Mouse (Mus musculus): Measurements from ENCODE around the gene Tmem143. TPM values are rescaled to one million over a fixed set of nuclear protein-coding genes. Genes with fewer than 3 reads are reported as not detected.
"Not testable (repeated sequence)": the region's sequence is repeated elsewhere in the genome, so short reads cannot be mapped to it uniquely, and the experiment has no call there.

The Tmem143 gene
- polyA plus RNA-seq, 1 experiment from 2014 or later: 6.2 TPM

DNA sequence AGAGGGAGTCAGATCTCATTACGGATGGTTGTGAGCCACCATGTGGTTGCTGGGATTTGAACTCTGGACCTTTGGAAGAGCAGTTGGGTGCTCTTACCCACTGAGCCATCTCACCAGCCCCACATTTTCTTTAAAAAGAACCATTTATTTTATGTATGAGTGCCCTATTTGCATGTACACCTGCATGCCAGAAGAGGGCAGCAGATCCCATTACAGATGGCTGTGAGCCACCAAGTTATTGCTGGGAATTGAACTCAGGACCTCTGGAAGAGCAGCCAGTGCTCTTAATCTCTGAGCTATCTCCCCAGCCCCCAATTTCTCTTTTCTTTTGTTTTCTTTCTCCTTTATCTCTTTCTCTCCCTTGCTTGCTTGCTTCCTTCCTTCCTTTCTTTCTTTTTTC, 46.5 kb downstream of the Tmem143 start:
- ATAC-seq (replicated peaks; ENCODE audit: low FRiP score, low read depth): not testable (repeated sequence)
- WGBS: 40% methylated on average over 1 of the region's 1 CpGs

DNA sequence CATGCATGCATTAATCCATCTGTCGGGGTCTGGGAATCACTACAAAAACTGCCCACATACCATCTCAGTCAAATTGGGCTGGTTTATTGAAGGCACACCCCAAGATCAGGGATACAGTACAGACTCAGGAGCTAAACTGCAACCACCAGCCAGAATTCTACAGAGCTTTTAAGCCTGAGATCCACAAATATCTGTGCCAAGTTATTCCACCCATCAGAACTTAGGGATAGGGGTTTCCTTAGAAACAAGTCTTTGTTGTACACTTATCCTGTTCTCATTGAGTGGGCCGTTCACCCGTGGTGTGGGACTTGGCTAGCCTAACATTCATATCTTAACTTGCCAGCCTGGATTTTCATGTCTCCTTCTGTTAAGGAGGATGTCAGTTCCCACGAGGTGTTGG, 52.3 kb downstream of the Tmem143 start:
- 83% methylated on average over 4 of the region's 4 CpGs for WGBS
- TF ChIP-seq CTCF (IDR thresholded peaks at IDR 0.05; ENCODE audit: low read depth): no peak
- no peak overlapping the region for H3K4me3 ChIP-seq (replicated peaks; ENCODE audit: low read depth, low read length)
- no peak for ATAC-seq (replicated peaks; ENCODE audit: low FRiP score, low read depth)
- H3K9me3 ChIP-seq (replicated peaks; ENCODE audit: low read length): no peaks in the 10 kb centered on the region
- H3K9ac ChIP-seq (ENCODE audit: low read depth, low read length): no peak overlapping the region
- no peak overlapping the region for H3K27ac ChIP-seq
- H3K4me2 ChIP-seq (ENCODE audit: low read length): no peak overlapping the region
- no peak for DNase-seq (ENCODE audit: low spot score)
- no peaks in the 10 kb centered on the region for H3K4me1 ChIP-seq (replicated peaks; ENCODE audit: insufficient read depth, low read length)
- 0 out of 2 replicates have a peak, but pooled peaks cover 4% of the 10 kb centered on the region for H3K36me3 ChIP-seq (ENCODE audit: insufficient read depth, low read length)
- no peaks in the 10 kb centered on the region for H3K27me3 ChIP-seq (ENCODE audit: insufficient read depth, low read length)

More for the DNA sequence above, 46.5 kb downstream of the Tmem143 start:
- peak; percentile 66 for TF ChIP-seq CTCF (IDR thresholded peaks at IDR 0.05; ENCODE audit: low read depth)
- H3K4me1 ChIP-seq (replicated peaks; ENCODE audit: insufficient read depth, low read length); H3K27me3 ChIP-seq (ENCODE audit: insufficient read depth, low read length); H3K36me3 ChIP-seq (ENCODE audit: insufficient read depth, low read length); H3K4me2 ChIP-seq (ENCODE audit: low read length); H3K9ac ChIP-seq (ENCODE audit: low read depth, low read length); DNase-seq (ENCODE audit: low spot score); H3K27ac ChIP-seq; H3K9me3 ChIP-seq (replicated peaks; ENCODE audit: low read length); H3K4me3 ChIP-seq (replicated peaks; ENCODE audit: low read depth, low read length): not testable (repeated sequence)

DNA sequence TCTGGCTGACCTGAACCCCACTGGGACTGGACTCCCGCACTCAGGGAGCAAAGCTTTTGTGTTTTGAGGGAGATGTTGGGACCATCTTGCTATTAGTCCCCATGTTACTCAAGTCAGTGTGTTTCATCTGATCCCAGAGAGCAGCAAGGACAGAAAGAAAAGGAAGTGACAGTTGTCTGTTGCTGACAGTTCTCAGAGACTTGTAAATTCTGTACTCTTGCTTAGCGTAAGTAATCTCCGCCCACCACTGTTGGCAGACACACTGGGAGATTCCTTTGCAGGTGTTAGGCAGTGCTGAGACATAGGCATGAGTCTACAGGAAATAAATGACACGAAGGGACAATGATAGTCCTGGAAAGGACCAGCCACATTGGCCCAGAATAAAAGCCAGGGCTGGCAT, 59.9 kb downstream of the Tmem143 start:
- H3K4me2 ChIP-seq (ENCODE audit: low read length): no peak overlapping the region

More for the DNA sequence above, 59.9 kb downstream of the Tmem143 start:
- Histone ChIP-seq H3K9me3 (replicated peaks; ENCODE audit: low read length) (no peaks in the 10 kb centered on the region), H3K36me3 (ENCODE audit: insufficient read depth, low read length) (no peaks in the 10 kb centered on the region), H3K4me3 (replicated peaks; ENCODE audit: low read depth, low read length) (no peak overlapping the region), H3K9ac (ENCODE audit: low read depth, low read length) (no peak overlapping the region), H3K4me1 (replicated peaks; ENCODE audit: insufficient read depth, low read length) (no peaks in the 10 kb centered on the region), H3K27ac (no peak overlapping the region), H3K27me3 (ENCODE audit: insufficient read depth, low read length) (no peaks in the 10 kb centered on the region)
- WGBS: 54% methylated on average over 4 of the region's 4 CpGs
- no peak for TF ChIP-seq CTCF (IDR thresholded peaks at IDR 0.05; ENCODE audit: low read depth)
- DNase-seq (ENCODE audit: low spot score) (no peak), ATAC-seq (replicated peaks; ENCODE audit: low FRiP score, low read depth) (no peak)

Other genes starting within 250 kb of the Tmem143 start
- gene Fut2, start 230.5 kb upstream of the Tmem143 start, polyA plus RNA-seq (2015; fragmentation: Nextera tagmentation; extraction: Ambion mirVana): 0.38 TPM in 2 replicates
- gene Ntn5, start 212.9 kb upstream of the Tmem143 start, polyA plus RNA-seq (2015; fragmentation: Nextera tagmentation; extraction: Ambion mirVana): 0.18 and 0.23 TPM in 2 replicates
- 0.13 and 0.32 TPM in 2 replicates for gene Sec1, start 202.5 kb upstream of the Tmem143 start, polyA plus RNA-seq (2015; fragmentation: Nextera tagmentation; extraction: Ambion mirVana)
- gene Car11, start 197.1 kb upstream of the Tmem143 start, polyA plus RNA-seq (2015; fragmentation: Nextera tagmentation; extraction: Ambion mirVana): 7.5 and 8.9 TPM in 2 replicates
- gene Dbp, start 191.9 kb upstream of the Tmem143 start, polyA plus RNA-seq (2015; fragmentation: Nextera tagmentation; extraction: Ambion mirVana): 8.4 and 8.6 TPM in 2 replicates
- gene Rpl18, start 181.5 kb upstream of the Tmem143 start, polyA plus RNA-seq (2015; fragmentation: Nextera tagmentation; extraction: Ambion mirVana): 1,049 and 1,142 TPM in 2 replicates
- gene Sphk2, start 178.9 kb upstream of the Tmem143 start, polyA plus RNA-seq (2015; fragmentation: Nextera tagmentation; extraction: Ambion mirVana): 20.8 and 22.3 TPM in 2 replicates
- gene Fam83e, start 175.7 kb upstream of the Tmem143 start, polyA plus RNA-seq (2015; fragmentation: Nextera tagmentation; extraction: Ambion mirVana): 0.23 and 0.28 TPM in 2 replicates
- gene Spaca4, start 171.1 kb upstream of the Tmem143 start, polyA plus RNA-seq (2015; fragmentation: Nextera tagmentation; extraction: Ambion mirVana): not detected in 2 replicates
- gene Lmtk3, start 113.2 kb upstream of the Tmem143 start, polyA plus RNA-seq (2015; fragmentation: Nextera tagmentation; extraction: Ambion mirVana): 0.59 and 0.91 TPM in 2 replicates
- 3.7 and 3.9 TPM in 2 replicates for gene Sult2b1, start 112.3 kb upstream of the Tmem143 start, polyA plus RNA-seq (2015; fragmentation: Nextera tagmentation; extraction: Ambion mirVana)
- 99.2 and 105 TPM in 2 replicates for gene Cyth2, start 82.4 kb upstream of the Tmem143 start, polyA plus RNA-seq (2015; fragmentation: Nextera tagmentation; extraction: Ambion mirVana)
- gene Kcnj14, start 72.2 kb upstream of the Tmem143 start, polyA plus RNA-seq (2015; fragmentation: Nextera tagmentation; extraction: Ambion mirVana): 0.80 and 1.3 TPM in 2 replicates
- gene Grwd1, start 66.0 kb upstream of the Tmem143 start, polyA plus RNA-seq (2015; fragmentation: Nextera tagmentation; extraction: Ambion mirVana): 50.6 and 53.5 TPM in 2 replicates
- 81.3 and 84.5 TPM in 2 replicates for gene Kdelr1, start 24.2 kb upstream of the Tmem143 start, polyA plus RNA-seq (2015; fragmentation: Nextera tagmentation; extraction: Ambion mirVana)
- 0.29 and 0.32 TPM in 2 replicates for gene Grin2d, start 18.6 kb upstream of the Tmem143 start, polyA plus RNA-seq (2015; fragmentation: Nextera tagmentation; extraction: Ambion mirVana)
- 0.96 and 1.6 TPM in 2 replicates for gene Syngr4, start 227 bp upstream of the Tmem143 start, polyA plus RNA-seq (2015; fragmentation: Nextera tagmentation; extraction: Ambion mirVana)
- 170 and 171 TPM in 2 replicates for gene Emp3, start 24.5 kb downstream of the Tmem143 start, polyA plus RNA-seq (2015; fragmentation: Nextera tagmentation; extraction: Ambion mirVana)
- gene Ccdc114, start 27.1 kb downstream of the Tmem143 start, polyA plus RNA-seq (2015; fragmentation: Nextera tagmentation; extraction: Ambion mirVana): 7.2 and 8.4 TPM in 2 replicates
- 0.33 and 0.47 TPM in 2 replicates for gene Abcc6, start 133.4 kb downstream of the Tmem143 start, polyA plus RNA-seq (2015; fragmentation: Nextera tagmentation; extraction: Ambion mirVana)
- gene Nomo1, start 136.8 kb downstream of the Tmem143 start, polyA plus RNA-seq (2015; fragmentation: Nextera tagmentation; extraction: Ambion mirVana): 27.2 and 30.3 TPM in 2 replicates
- 0.18 and 0.33 TPM in 2 replicates for gene Kcnj11, start 203.8 kb downstream of the Tmem143 start, polyA plus RNA-seq (2015; fragmentation: Nextera tagmentation; extraction: Ambion mirVana)

All from kidney, postnatal 0 days (tissue).